Mouse (Mus musculus) telencephalon, adult 2 months (tissue): ENCODE results near the gene Usp54.
A peak's percentile ranks its signal among the peaks of the same experiment; 100 is the strongest.

Experiments
- DNase-seq: peaks from one replicate; pipeline ENCODE4 v3.0.0-alpha.2; 2011; ENCODE audit warnings: low read depth, low spot score

The Usp54 gene

GRCm38 (mm10) chr14:20640644-20641437 is at the start of gene Usp54:
Gene Usp54, minus strand, starts transcription at chr14:20641063.
- DNase-seq = peak; percentile 95

DNA sequence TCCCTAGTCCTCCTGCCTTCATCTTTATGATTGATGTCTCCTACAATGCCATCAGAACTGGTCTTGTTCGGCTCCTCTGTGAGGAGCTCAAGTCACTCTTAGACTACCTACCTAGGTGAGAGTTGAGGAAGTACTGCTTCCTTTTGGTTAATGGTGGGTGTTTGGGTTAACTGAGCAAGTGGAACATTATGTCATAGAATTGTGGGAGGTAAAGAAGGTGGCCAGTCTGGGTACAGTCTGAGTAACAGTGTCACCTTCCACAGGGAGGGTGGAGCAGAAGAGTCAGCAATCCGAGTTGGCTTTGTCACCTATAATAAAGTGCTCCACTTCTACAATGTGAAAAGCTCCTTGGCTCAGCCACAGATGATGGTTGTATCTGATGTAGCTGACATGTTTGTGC is 48.1 kb upstream of the Usp54 start:
- no peak for DNase-seq

GRCm38 (mm10) chr14:20686576-20686975 is 45.7 kb upstream of the Usp54 start:
- peak; percentile 62 for DNase-seq

- DNase-seq = no peak
These were observed 41.6 kb upstream of the Usp54 start for GRCm38 (mm10) chr14:20682498-20682897.

GRCm38 (mm10) chr14:20681742-20682141 is 40.9 kb upstream of the Usp54 start:
- DNase-seq = no peak

- DNase-seq = no peak
These were observed 37.0 kb upstream of the Usp54 start for GRCm38 (mm10) chr14:20677906-20678305.

GRCm38 (mm10) chr14:20674064-20674833 is 33.4 kb upstream of the Usp54 start, which contains the start of gene Sec24c:
Gene Sec24c, plus strand, starts transcription at chr14:20674308.
- DNase-seq = peak; percentile 98

GRCm38 (mm10) chr14:20673735-20674063 is 32.8 kb upstream of the Usp54 start:
- DNase-seq = peak; percentile 87

DNA sequence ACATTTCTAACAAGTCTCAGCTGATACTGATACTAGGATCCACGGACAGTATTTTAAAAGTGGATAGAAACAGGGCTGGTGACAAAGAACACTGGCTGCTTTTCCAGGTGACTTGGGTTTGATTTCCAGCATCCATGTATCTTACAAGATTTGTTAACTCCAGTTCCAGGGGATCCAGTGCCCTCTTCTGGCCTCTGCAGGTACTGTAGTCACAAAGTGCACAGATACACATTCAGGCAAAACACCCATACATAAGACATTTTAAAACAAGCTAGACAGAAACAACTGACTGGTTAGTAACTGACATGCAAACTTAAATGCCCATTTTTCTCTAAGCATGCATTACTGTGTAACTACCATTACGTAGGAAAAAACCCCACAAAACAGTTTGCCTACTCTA is 32.1 kb upstream of the Usp54 start:
- DNase-seq = no peak

GRCm38 (mm10) chr14:20668154-20668810 is 27.4 kb upstream of the Usp54 start, which contains the start of gene Synpo2l:
Gene Synpo2l, minus strand, starts transcription at chr14:20668354.
- no peak for DNase-seq

DNA sequence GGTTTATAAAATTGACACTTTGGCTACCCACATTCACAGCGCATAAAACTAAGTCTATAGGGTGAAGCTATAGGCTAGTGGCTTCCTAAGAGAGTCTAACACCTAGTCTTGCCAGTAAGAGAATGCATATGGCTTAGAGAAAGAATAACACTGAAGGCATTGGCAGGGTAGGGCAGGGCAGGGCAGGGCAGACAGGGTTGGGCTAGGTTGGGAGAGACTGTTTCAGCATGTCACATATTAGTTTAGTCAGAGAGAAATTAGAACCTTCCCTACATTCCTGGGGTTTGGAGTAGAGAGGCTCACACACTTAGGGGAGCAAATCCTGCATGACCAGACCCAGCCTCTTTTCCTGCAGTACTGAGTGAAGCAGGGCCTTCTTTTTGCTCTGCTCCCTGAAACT is 26.6 kb upstream of the Usp54 start:
- DNase-seq = no peak

DNA sequence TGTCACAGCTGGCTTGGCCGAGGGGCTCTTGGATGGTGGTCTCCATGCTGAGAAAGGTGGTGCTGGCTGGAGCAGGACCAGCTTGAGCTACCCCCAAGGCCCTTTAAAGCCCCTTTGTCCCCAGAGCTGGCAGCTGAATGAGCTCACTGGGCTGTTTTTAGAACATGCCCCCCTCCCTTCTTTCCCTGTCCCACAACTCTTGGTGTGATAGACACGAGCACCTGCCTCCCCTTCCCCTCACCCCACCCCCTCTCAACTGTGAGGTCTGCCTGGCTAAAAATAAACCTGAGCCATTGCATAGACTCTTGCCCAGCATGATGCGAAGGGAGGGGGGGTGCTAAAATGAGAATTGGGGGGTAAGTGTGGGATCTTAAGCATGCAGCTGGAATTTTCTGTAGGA is 23.6 kb upstream of the Usp54 start:
- no peak for DNase-seq

DNA sequence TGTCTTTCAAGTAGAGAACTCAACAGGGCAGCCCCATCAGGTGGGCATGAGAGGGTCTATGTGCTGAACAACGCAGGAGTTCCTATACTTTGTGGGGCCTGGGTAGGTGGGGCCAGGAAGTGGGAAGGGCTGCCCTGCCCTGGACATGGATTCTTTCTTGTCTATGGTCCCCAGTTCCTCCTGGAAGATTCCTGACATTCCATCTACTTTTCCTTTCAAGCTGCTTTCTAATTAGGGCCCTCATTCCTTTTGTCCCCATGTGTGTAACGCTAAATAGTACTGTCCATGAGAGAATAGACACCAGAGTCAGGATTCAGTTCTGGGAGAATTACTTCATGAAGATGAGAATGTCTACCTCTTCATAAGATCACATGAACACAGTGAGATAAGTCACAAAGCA is 22.7 kb upstream of the Usp54 start:
- no peak for DNase-seq

- DNase-seq = no peak
These were observed 21.9 kb upstream of the Usp54 start for GRCm38 (mm10) chr14:20662740-20663139.

DNA sequence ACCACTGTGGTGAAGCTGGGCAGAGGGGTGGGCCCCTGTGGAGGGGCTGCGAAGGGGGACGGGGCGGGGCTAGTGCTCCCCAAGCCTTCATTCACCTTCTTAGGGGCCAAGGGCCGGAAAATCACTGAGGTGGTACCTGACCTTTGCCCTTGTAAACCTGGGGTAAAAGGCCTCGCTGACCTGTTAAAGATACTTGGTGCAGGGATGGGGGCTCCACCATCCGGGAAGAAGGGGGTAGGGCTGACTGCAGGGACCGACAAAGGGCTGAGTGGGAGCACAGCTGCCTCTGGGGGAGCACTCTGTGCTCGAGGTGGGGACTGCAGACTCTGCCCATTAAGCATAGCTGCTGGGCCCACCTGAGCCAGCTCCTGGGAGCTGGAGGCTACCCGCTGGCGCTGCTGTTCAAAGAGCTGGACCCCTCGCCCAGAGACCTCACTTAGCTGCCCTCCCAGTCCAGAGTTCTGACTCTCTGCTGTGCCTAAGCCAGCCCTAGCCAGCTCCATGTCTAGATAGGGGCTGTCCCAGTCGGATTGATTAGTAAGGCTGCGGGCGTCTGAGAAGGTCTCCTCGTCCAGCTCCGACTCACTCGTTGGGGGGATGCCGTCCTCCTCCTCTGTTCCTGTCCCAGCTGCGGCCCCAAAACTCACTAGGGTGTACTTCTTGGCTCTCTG is 20.9 kb upstream of the Usp54 start:
- no peak for DNase-seq

- DNase-seq = peak; percentile 97
These were observed 20.2 kb upstream of the Usp54 start for GRCm38 (mm10) chr14:20660827-20661660.

- no peak for DNase-seq
These were observed 18.8 kb upstream of the Usp54 start for GRCm38 (mm10) chr14:20659687-20660086.

DNA sequence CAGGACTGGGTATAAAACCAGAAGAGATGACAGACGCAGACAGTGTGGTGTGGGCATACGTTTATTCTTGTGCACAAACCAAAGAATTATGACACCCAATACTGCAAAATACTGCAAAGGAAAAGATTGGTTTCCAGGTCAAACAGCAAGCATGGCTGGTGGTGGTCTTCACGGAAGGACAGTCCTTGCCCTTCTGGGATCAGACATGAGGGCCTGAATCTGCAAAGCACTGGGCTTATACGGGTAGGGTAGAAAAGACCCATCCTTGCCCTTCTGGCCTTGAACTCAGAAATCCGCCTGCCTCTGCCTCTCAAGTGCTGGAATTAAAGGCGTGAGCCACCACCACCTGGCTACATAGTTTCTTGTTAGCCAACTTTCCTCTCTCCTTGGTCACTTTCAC is 18.0 kb upstream of the Usp54 start:
- DNase-seq = no peak

GRCm38 (mm10) chr14:20658326-20658725 is 17.5 kb upstream of the Usp54 start:
- DNase-seq = no peak

DNA sequence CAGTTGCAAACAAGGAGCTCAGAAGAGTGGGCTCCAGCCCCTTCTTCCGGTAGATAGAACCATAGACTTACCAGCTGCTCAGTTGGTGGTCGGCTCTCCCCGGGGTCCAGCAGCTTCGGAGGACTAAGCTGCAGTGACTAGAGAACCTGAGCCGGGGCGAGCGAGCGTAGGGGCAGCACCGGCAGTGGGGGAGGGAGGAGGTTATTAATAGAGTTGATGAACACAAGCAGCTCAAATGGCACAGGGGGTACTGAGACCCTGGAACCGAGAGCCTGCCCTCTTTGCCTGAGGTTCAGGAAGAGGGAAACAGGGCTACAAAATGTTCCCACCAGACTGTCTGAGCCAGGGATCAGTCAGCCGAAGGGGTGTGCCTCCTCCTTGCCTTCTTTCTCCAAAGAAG is 15.5 kb upstream of the Usp54 start, which contains the start of gene Myoz1:
TSS of gene Myoz1 (minus strand) at position 180 of the 400 bp plus-strand sequence.
- DNase-seq = no peak

DNA sequence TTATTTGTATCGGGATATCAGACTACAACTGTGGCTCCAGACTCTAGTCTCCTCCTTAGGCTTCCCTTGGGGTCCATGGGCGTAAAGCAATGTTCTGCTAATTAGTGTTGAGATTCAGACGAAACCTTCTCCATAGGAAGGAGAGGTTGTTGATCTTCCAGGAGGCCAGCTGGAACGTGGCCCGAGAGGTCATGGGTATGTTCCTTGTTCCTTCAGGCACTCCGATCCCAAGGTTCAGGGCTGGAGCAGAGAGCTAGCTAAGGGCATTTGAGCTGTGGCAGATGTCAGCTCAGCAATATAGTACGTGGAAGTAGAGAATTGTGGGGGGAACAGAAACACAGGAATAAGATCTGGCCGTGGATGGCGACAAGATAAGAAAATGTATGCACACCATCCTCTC is 14.9 kb upstream of the Usp54 start:
- no peak for DNase-seq
